Mouse (Mus musculus) midbrain, embryonic 12.5 days (tissue): ENCODE results near the gene Mtch2. TPM values are rescaled to one million over a fixed set of nuclear protein-coding genes. Genes with fewer than 3 reads are reported as not detected.

Source experiments
- ATAC-seq: fragments of 200-750 bp; cut with Nextera tagmentation; 2 replicates; pipeline ENCODE4 v1.8.0; 2017; ENCODE audit warnings: low read depth, moderate TSS enrichment, moderate library complexity; ENCODE audit not compliant: low FRiP score
- H3K27ac ChIP-seq: fragments of 300-500 bp; sonication (generic); replicated peaks from 2 replicates; pipeline ENCODE4 v1.5.1; 2016; ENCODE audit warnings: mild to moderate bottlenecking
- H3K27me3 ChIP-seq: fragments of 300-500 bp; sonication (generic); 2 replicates; pipeline ENCODE4 v1.6.1; 2016; ENCODE audit warnings: mild to moderate bottlenecking
- H3K36me3 ChIP-seq: fragments of 300-500 bp; sonication (generic); 2 replicates; pipeline ENCODE4 v1.6.1; 2016
- H3K4me1 ChIP-seq: fragments of 300-500 bp; sonication (generic); 2 replicates; pipeline ENCODE4 v1.6.1; 2016
- H3K4me2 ChIP-seq: fragments of 300-500 bp; sonication (generic); replicated peaks from 2 replicates; pipeline ENCODE4 v1.6.1; 2016; ENCODE audit warnings: mild to moderate bottlenecking, moderate library complexity
- H3K4me3 ChIP-seq: fragments of 300-500 bp; sonication (generic); 2 replicates; pipeline ENCODE4 v1.5.1; 2016; ENCODE audit warnings: mild to moderate bottlenecking
- H3K9ac ChIP-seq: fragments of 300-500 bp; sonication (generic); replicated peaks from 2 replicates; pipeline ENCODE4 v1.6.1; 2016; ENCODE audit warnings: mild to moderate bottlenecking, moderate library complexity
- H3K9me3 ChIP-seq: fragments of 300-500 bp; sonication (generic); 2 replicates; pipeline ENCODE4 v1.6.1; 2016; ENCODE audit warnings: mild to moderate bottlenecking
- WGBS: fragments of 180-500 bp; shearing (Covaris S2); methylation state at CpG from one replicate; pipeline ENCODE4 v1.1.7; 2016; 5-methylcytosine and 5-hydroxymethylcytosine counted together
- polyA plus RNA-seq: library from polyadenylated mRNA; unstranded; fragments of >200 nt; fragmentation: Nextera tagmentation; extraction: Ambion mirVana; gene quantifications from 2 replicates; pipeline ENCODE4 v1.2.1, GENCODE M21; 2016

Gene Mtch2
- polyA plus RNA-seq, 1 experiment from 2014 or later = 207 TPM

DNA sequence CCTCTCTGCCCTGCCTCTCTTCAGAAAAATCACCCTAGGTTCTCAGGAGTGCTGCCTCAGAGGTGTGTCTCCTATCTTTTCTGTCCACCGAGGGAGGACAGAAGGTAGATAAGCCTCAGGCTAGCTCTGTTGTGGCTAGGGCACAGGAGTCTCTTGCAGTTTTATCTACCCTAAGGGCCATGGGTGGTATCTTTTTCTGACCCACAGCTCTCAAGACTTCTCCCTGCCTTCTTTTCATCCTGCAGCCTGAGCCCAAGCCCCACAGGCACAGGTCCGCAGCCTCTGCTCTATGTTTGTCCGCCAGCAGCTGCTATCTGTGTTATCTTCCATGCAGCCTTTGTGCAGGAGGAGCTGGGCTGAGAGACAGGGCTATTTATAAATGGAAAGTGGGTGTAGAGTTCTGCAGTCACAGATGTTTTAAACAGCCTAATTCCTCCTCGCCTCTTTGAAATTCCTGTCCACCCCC lies 23.2 kb downstream of the Mtch2 start:
- Histone ChIP-seq H3K9me3 (no peaks in the 10 kb centered on the region), H3K4me1 (no peaks in the 10 kb centered on the region), H3K36me3 (peaks cover 33% of the 10 kb centered on the region), H3K27me3 (no peaks in the 10 kb centered on the region), H3K9ac (no peak overlapping the region), H3K4me2 (no peak overlapping the region), H3K4me3 (no peak overlapping the region), H3K27ac (0 out of 2 replicates have a peak overlapping the region, but pooled peaks have one; percentile 35)
- 56% methylated on average over 4 of the region's 4 CpGs for WGBS
- ATAC-seq = no peak

DNA sequence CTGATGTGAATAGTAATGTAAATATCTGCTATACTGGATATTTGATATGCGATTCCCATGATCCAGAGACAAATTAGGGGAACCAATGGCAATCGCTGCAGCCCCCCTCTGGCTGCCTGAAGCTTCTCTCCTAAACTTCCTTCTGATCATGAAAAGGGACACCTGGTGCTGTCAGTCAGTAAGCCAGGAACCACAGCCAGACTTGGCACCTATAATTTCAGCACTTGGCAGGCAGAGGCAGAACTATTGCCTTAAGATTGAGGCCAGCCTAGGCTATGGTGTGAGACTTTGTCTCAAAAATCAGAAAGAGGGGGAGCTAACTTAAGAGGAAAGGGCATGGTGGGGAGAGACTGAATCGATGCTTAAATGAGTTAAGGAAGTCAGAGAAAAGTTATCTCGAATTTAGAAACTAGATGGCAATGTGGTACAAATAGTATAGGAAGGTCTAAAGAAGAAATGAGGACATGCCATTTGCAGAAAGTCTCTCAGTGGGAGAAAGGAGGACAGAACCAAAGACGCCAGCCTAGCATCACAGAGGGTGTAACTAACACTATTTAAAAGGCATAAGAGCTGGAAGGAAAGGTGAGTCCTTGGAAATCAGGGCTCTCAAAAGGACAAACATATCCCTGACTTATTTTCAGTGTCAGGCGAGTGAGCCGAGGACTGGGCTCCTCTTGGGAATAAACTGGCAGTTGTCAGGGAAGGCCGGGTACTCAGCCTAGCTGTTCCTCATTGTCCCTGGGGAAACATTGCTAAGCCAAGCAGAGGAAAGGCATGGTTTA lies 24.4 kb downstream of the Mtch2 start:
- no peak overlapping the region for H3K4me3 ChIP-seq
- H3K9ac ChIP-seq = no peak overlapping the region
- no peaks in the 10 kb centered on the region for H3K4me1 ChIP-seq
- ATAC-seq = no peak
- H3K36me3 ChIP-seq = peaks cover 22% of the 10 kb centered on the region; the same call in 1 of the 2 replicates
- H3K9me3 ChIP-seq = no peaks in the 10 kb centered on the region
- no peak overlapping the region for H3K4me2 ChIP-seq
- H3K27ac ChIP-seq = no peak overlapping the region
- no peaks in the 10 kb centered on the region; the same call in 1 of the 2 replicates for H3K27me3 ChIP-seq
- 75% methylated on average over 8 of the region's 8 CpGs for WGBS

DNA sequence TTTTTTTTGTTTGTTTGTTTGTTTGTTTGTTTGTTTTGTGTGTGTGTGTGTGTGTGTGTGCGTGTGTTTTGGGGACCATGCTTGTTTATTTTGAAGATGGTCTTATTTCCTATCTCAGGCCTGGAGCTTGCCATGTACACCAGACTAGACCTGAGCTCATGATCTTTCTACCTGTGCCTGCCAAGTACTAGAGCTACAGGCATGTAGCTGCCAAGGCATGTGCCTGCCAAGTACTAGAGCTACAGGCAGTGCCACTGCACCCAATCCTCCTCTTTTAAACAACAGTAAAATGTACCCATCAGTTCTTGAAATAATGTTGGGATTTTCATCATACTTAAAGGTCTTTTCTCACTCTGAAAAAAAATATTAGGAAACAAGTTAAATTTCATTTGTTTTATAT lies 27.1 kb downstream of the Mtch2 start:
- Histone ChIP-seq H3K36me3 (0 out of 2 replicates have a peak, but pooled peaks cover under 1% of the 10 kb centered on the region), H3K4me2 (no peak overlapping the region), H3K27me3 (no peaks in the 10 kb centered on the region; the same call in 1 of the 2 replicates), H3K27ac (no peak overlapping the region), H3K9me3 (no peaks in the 10 kb centered on the region), H3K4me3 (no peak overlapping the region), H3K4me1 (no peaks in the 10 kb centered on the region), H3K9ac (no peak overlapping the region)
- WGBS = 82% methylated on average over 1 of the region's 1 CpGs
- ATAC-seq = no peak

GRCm38 (mm10) chr2:90875239-90875638 lies 28.3 kb downstream of the Mtch2 start:
- ATAC-seq = no peak
- 80% methylated on average over 2 of the region's 2 CpGs for WGBS
- H3K4me2 ChIP-seq = no peak overlapping the region

GRCm38 (mm10) chr2:90877584-90878259 lies 30.8 kb downstream of the Mtch2 start:
- H3K4me3 ChIP-seq = no peak overlapping the region
- no peak for ATAC-seq
- H3K4me2 ChIP-seq = no peak overlapping the region
- no peak overlapping the region for H3K27ac ChIP-seq
- peaks cover 9% of the 10 kb centered on the region; the same call in 1 of the 2 replicates for H3K27me3 ChIP-seq
- H3K4me1 ChIP-seq = peaks cover 5% of the 10 kb centered on the region; the same call in 1 of the 2 replicates
- no peak overlapping the region for H3K9ac ChIP-seq
- whole genome bisulfite sequencing = 71% methylated on average over 4 of the region's 5 CpGs
- H3K9me3 ChIP-seq = no peaks in the 10 kb centered on the region
- no peaks in the 10 kb centered on the region for H3K36me3 ChIP-seq

More at GRCm38 (mm10) chr2:90875239-90875638, 28.3 kb downstream of the Mtch2 start:
- Histone ChIP-seq H3K36me3 (no peaks in the 10 kb centered on the region), H3K9ac (no peak overlapping the region), H3K27me3 (peaks cover 9% of the 10 kb centered on the region; the same call in 1 of the 2 replicates), H3K9me3 (no peaks in the 10 kb centered on the region), H3K27ac (no peak overlapping the region), H3K4me3 (no peak overlapping the region), H3K4me1 (peaks cover under 1% of the 10 kb centered on the region; the same call in 1 of the 2 replicates)

DNA sequence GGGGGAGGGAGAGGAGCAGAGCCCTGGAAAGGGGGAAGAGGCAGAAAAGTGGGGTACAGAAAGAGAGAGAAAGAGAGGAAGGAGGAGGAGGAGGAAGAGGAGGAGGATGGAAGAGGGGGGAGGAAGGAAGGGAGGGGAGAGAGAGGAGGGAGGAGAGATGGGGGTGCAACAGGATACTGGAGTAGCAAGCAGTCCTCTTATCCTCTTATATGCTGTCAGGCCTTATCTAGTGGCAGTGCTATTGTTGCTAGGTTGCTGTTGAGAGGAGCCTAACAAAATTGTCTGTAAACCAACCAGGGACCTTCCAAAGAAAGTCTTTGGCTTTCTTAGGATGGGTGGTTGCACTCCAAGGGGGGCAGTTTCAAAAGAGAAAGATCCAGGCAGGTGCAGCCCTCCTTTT lies 32.5 kb downstream of the Mtch2 start:
- Histone ChIP-seq H3K27ac (no peak overlapping the region), H3K9me3 (no peaks in the 10 kb centered on the region), H3K4me2 (no peak overlapping the region), H3K27me3 (peaks cover 14% of the 10 kb centered on the region; the same call in 1 of the 2 replicates), H3K4me1 (peaks cover 5% of the 10 kb centered on the region; the same call in 1 of the 2 replicates), H3K36me3 (no peaks in the 10 kb centered on the region), H3K9ac (no peak overlapping the region), H3K4me3 (no peak overlapping the region)
- no peak for ATAC-seq

DNA sequence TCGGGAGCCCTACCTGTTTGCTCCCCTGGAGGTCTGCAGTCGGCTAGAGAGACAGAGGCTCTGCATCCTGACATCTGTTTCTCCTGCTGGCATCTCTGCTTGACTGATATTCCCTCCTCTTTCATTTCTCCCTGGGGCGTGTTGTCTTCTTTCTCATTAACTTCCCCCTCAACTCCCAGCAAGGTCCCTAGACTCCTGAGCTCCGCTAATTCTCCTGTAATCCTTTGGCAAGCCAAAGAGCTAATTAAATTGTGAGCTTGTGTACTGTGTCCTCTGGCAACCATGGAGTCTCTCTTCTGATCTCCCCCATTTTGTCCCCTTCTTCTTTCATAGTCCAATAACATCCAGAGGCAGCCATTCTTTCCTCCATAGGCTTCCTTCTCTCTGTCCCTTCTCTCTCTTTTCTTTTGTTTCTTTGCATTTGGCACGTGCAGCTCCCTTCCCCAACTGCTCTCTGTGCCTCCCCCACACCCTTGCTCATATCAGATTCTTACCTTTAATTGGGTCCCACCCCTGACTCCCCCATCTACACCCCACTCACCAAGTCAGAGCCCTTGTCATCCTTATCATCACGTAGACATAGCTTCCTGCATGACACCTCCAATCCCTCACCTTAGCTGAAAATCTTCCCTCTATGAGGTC lies 33.3 kb downstream of the Mtch2 start:
- Histone ChIP-seq H3K4me3 (no peak overlapping the region), H3K27ac (no peak overlapping the region), H3K9me3 (no peaks in the 10 kb centered on the region), H3K9ac (no peak overlapping the region), H3K4me2 (no peak overlapping the region), H3K4me1 (peaks cover 13% of the 10 kb centered on the region), H3K36me3 (no peaks in the 10 kb centered on the region), H3K27me3 (peaks cover 23% of the 10 kb centered on the region)
- ATAC-seq = no peak
- WGBS = 12% methylated on average over 6 of the region's 6 CpGs

DNA sequence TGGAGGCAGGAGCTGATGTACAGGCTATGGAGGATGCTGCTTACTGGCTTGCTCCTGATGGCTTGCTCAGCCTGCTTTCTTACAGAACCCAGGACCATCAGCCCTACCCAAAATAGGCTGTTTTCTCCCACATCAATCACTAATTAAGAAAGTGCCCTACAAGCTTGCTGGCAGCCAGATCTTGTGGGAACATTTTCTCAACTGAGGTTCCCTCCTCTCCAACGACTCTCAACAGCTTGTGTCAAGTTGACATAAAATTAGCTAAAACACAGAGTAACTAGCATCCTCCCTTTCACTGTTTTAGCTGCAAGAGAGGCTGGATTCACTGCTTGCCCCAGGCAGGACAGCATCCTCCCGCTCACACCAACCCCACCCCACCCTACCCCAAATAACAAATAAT lies 34.9 kb downstream of the Mtch2 start:
- H3K36me3 ChIP-seq = no peaks in the 10 kb centered on the region
- 81% methylated on average over 2 of the region's 2 CpGs for WGBS
- no peak overlapping the region for H3K27ac ChIP-seq
- no peaks in the 10 kb centered on the region for H3K9me3 ChIP-seq
- H3K4me1 ChIP-seq = peaks cover 24% of the 10 kb centered on the region
- H3K27me3 ChIP-seq = peaks cover 38% of the 10 kb centered on the region
- no peak for ATAC-seq
- no peak overlapping the region for H3K9ac ChIP-seq
- H3K4me3 ChIP-seq = no peak overlapping the region
- H3K4me2 ChIP-seq = no peak overlapping the region

DNA sequence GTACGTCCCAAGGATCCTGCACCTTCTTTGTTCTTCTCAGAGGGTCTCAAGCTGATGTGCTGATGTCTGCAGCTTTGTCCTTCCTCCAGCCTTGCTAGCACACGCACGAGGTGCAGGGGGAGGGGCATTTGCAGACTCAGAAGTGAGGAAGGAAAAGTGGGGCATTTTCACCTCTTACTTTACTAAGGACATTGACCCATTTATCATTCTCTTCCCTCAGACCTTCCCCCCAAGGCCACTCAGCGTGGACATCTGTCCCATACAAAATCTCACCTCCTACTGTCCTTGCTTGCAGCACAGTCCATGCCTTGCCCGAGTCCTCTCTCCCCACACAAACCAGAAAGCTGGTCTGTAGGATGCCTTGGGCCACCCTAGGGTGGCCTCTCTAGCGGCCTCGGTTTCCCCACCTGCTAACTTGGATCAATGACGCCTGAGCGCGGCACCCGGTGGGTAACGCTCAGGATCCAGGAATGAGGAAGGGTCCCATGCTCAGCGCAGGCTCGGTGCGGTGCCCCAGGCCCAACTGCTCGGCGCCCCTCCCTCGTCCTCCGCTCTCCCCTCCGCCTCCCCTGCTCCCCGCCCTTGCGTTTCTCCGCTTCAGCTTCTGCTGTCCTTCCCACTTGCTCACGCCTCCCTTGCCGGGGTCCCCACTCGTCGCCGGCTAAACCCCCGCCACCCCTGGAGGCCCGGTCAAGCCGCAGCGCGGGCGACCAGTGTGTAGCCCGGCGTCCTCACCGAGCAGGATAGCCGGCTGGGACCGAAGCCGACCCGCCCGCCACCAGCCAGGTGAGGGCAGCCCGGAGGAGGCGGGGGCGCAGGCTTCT lies 38.5 kb downstream of the Mtch2 start, which contains the start of gene C1qtnf4:
C1qtnf4 (plus strand) TSS at position 643 of the 824 bp plus-strand sequence.
- ATAC-seq = peak; percentile 79
- H3K4me2 ChIP-seq = peak within 1 kb of the TSS; percentile 89
- peaks cover 66% of the 10 kb centered on the region for H3K27me3 ChIP-seq
- WGBS = under 1% methylated on average over 45 of the region's 45 CpGs
- H3K4me3 ChIP-seq = peak within 1 kb of the TSS; percentile 63
- no peaks in the 10 kb centered on the region for H3K9me3 ChIP-seq
- H3K36me3 ChIP-seq = no peaks in the 10 kb centered on the region
- H3K27ac ChIP-seq = peak within 1 kb of the TSS; percentile 75
- peaks cover 35% of the 10 kb centered on the region for H3K4me1 ChIP-seq
- H3K9ac ChIP-seq = peak within 1 kb of the TSS; percentile 78

- no peaks in the 10 kb centered on the region for H3K36me3 ChIP-seq
- peaks cover 76% of the 10 kb centered on the region for H3K27me3 ChIP-seq
- no peaks in the 10 kb centered on the region for H3K9me3 ChIP-seq
- 21% methylated on average over 6 of the region's 6 CpGs for WGBS
- no peak for ATAC-seq
- H3K4me3 ChIP-seq = peak overlapping the region; percentile 63
- peaks cover 34% of the 10 kb centered on the region for H3K4me1 ChIP-seq
- peak overlapping the region; percentile 75 for H3K27ac ChIP-seq
- H3K4me2 ChIP-seq = peak overlapping the region; percentile 89
- H3K9ac ChIP-seq = peak overlapping the region; percentile 78
Observed at GRCm38 (mm10) chr2:90886436-90886835, 39.5 kb downstream of the Mtch2 start.

DNA sequence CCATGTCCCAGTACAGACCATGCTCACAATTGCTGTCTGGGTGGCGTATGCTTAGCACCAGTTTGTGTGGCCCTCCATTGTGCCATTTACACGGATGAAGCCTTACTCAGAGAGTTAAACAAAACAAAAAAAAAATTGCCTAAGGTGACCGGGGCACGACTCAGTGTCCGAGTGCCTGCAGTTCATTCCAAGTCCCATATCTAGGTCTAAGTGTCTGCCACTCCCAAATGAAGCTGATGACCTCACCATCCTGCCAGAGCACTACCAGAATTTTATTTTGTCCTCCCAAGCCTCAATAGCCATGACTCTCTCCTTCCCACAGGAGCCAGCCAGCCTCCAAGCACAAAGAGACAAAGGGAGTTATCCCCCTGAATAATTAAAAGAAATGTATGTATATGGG lies 40.7 kb downstream of the Mtch2 start:
- peak overlapping the region; percentile 63; the same call in 1 of the 2 replicates for H3K4me3 ChIP-seq
- ATAC-seq = no peak
- peaks cover 34% of the 10 kb centered on the region for H3K4me1 ChIP-seq
- H3K4me2 ChIP-seq = peak overlapping the region; percentile 89
- H3K27ac ChIP-seq = no peak overlapping the region
- 69% methylated on average over 5 of the region's 5 CpGs for WGBS
- no peak overlapping the region for H3K9ac ChIP-seq
- H3K9me3 ChIP-seq = no peaks in the 10 kb centered on the region
- peaks cover 77% of the 10 kb centered on the region for H3K27me3 ChIP-seq
- no peaks in the 10 kb centered on the region for H3K36me3 ChIP-seq
